Mouse (Mus musculus) embryonic stem cell, embryonic (primary cell): Measurements from ENCODE around the gene Tmem170.

ENCODE experiments used
- CTCF ChIA-PET, 4 experiments: fragments of 300-600 bp in 2 of 4; fragments of 350-600 bp in 2 of 4; sonication (Branson Sonifier 250); formaldehyde crosslinking; loops; one replicate each; lab custom pipeline; 2022; ENCODE audit warnings: inconsistent platforms in 2 of 4; lab: Charles Lee
- POLR2A ChIA-PET, 4 experiments: fragments of 300-600 bp in 2 of 4; fragments of 350-600 bp in 2 of 4; sonication (Branson Sonifier 250); formaldehyde crosslinking; loops; one replicate each; lab custom pipeline; 2022; ENCODE audit warnings: antibody characterized with exemption in 4 of 4, inconsistent platforms in 1 of 4; lab: Charles Lee

Gene Tmem170

GRCm38 (mm10) chr8:111889931-111890910, 13.7 kb upstream of the Tmem170 start:
- POLR2A ChIA-PET, result interaction anchor here in 2 of 4 experiments (0.6 to 1.7 kb wide), 8 partner anchors 8 to 247 kb away, joined by 3 to 5 read pairs (median 3); partner anchors contain the start of gene Zfp1 (in 1 of the 2)
- CTCF ChIA-PET, result interaction anchor here in 3 of 4 experiments (0.6 to 3.7 kb wide), 5 partner anchors 8 to 210 kb away, joined by 3 to 19 read pairs (median 4); no protein-coding TSS in a partner anchor

GRCm38 (mm10) chr8:111888091-111888650, 11.6 kb upstream of the Tmem170 start:
- POLR2A ChIA-PET, result interaction anchor here (0.5 to 1.5 kb wide), 12 partner anchors 10 to 158 kb away, joined by 3 to 5 read pairs (median 3); partner anchors contain the start of genes Tmem231 (in 2 of the 4), Chst5 (in 1 of the 4) and Gabarapl2 (in 1 of the 4)

GRCm38 (mm10) chr8:111887479-111887878, 10.9 kb upstream of the Tmem170 start:
- POLR2A ChIA-PET, result interaction anchor here in 3 of 4 experiments (0.6 to 1.5 kb wide), 9 partner anchors 11 to 383 kb away, joined by 3 to 5 read pairs (median 4); partner anchors contain the start of genes Chst5 (in 1 of the 3) and Gabarapl2 (in 1 of the 3)

More at GRCm38 (mm10) chr8:111888091-111888650, 11.6 kb upstream of the Tmem170 start:
- CTCF ChIA-PET, result interaction anchor here in 1 of 4 experiments (0.7 to 2.2 kb wide), 4 partner anchors 10 to 207 kb away, joined by 3 to 8 read pairs (median 4); no protein-coding TSS in a partner anchor

GRCm38 (mm10) chr8:111883615-111884014, 7.1 kb upstream of the Tmem170 start:
- CTCF ChIA-PET, result interaction anchor here in 2 of 4 experiments (0.9 to 2.5 kb wide), 2 partner anchors 7 to 151 kb away, joined by 4 to 19 read pairs; no protein-coding TSS in a partner anchor
- POLR2A ChIA-PET, result interaction anchor here in 1 of 4 experiments (1.1 kb wide), 1 partner anchor 9 kb away, joined by 3 read pairs; no protein-coding TSS in a partner anchor

More at GRCm38 (mm10) chr8:111887479-111887878, 10.9 kb upstream of the Tmem170 start:
- CTCF ChIA-PET, result interaction anchor here in 1 of 4 experiments (1.9 to 2.2 kb wide), 2 partner anchors 10 to 37 kb away, joined by 4 to 8 read pairs; no protein-coding TSS in a partner anchor

GRCm38 (mm10) chr8:111881591-111881990, 5.0 kb upstream of the Tmem170 start:
- CTCF ChIA-PET, result interaction anchor here (0.5 to 2.5 kb wide), 47 partner anchors 8 to 1331 kb away, joined by 3 to 20 read pairs (median 4); partner anchors contain the start of genes Adat1 (in 1 of the 4) and Cfdp1 (in 1 of the 4)
- POLR2A ChIA-PET, result interaction anchor here in 3 of 4 experiments (0.5 to 1.6 kb wide), 12 partner anchors 8 to 1378 kb away, joined by 3 to 5 read pairs (median 3); partner anchors contain the start of gene Rfwd3 (in 1 of the 3)

- ChIA-PET POLR2A (interaction anchor here in 3 of 4 experiments (0.9 to 1.4 kb wide), 5 partner anchors 9 to 24 kb away, joined by 3 to 10 read pairs (median 3); partner anchors contain the start of gene Cfdp1 (in 1 of the 3)), CTCF (interaction anchor here in 3 of 4 experiments (0.5 to 1.4 kb wide), 6 partner anchors 9 to 229 kb away, joined by 3 to 5 read pairs (median 4); no protein-coding TSS in a partner anchor)
Observed at GRCm38 (mm10) chr8:111877711-111878110, 1.2 kb upstream of the Tmem170 start.

GRCm38 (mm10) chr8:111875758-111876157, 792 bp downstream of the Tmem170 start:
- CTCF ChIA-PET, result interaction anchor here in 1 of 4 experiments (0.6 kb wide), 1 partner anchor 121 kb away, joined by 4 read pairs; no protein-coding TSS in a partner anchor
- POLR2A ChIA-PET, result interaction anchor here in 2 of 4 experiments (0.6 to 1.3 kb wide), 3 partner anchors 23 to 163 kb away, joined by 3 to 4 read pairs (median 3); no protein-coding TSS in a partner anchor

GRCm38 (mm10) chr8:111871278-111871677, 5.3 kb downstream of the Tmem170 start:
- ChIA-PET CTCF (interaction anchor here in 3 of 4 experiments (0.7 to 3.4 kb wide), 6 partner anchors 9 to 207 kb away, joined by 3 to 20 read pairs (median 5); no protein-coding TSS in a partner anchor), POLR2A (interaction anchor here (0.6 to 1.7 kb wide), 12 partner anchors 10 to 83 kb away, joined by 3 to 12 read pairs (median 4); partner anchors contain the start of genes Cfdp1 (in 1 of the 4) and Tmem231 (in 1 of the 4))

GRCm38 (mm10) chr8:111870379-111870778, 6.2 kb downstream of the Tmem170 start:
- CTCF ChIA-PET, result interaction anchor here (0.6 to 3.4 kb wide), 9 partner anchors 11 to 206 kb away, joined by 3 to 20 read pairs (median 6); partner anchors contain the start of gene Adat1 (in 1 of the 4)
- POLR2A ChIA-PET, result interaction anchor here in 3 of 4 experiments (0.5 to 1.7 kb wide), 11 partner anchors 9 to 189 kb away, joined by 3 to 9 read pairs (median 3); partner anchors contain the start of genes Adat1 (in 1 of the 3) and Cfdp1 (in 1 of the 3)

GRCm38 (mm10) chr8:111868664-111869063, 7.9 kb downstream of the Tmem170 start:
- CTCF ChIA-PET, result no interaction called here
- POLR2A ChIA-PET, result interaction anchor here in 3 of 4 experiments (0.6 to 0.9 kb wide), 3 partner anchors 8 to 17 kb away, joined by 3 read pairs; no protein-coding TSS in a partner anchor

- CTCF ChIA-PET, result no interaction called here
- POLR2A ChIA-PET, result interaction anchor here in 2 of 4 experiments (1.2 to 1.5 kb wide), 3 partner anchors 20 to 185 kb away, joined by 3 to 5 read pairs (median 4); no protein-coding TSS in a partner anchor
Observed at GRCm38 (mm10) chr8:111865857-111866256, 10.7 kb downstream of the Tmem170 start.

GRCm38 (mm10) chr8:111865130-111865852, 11.3 kb downstream of the Tmem170 start:
- POLR2A ChIA-PET, result interaction anchor here in 3 of 4 experiments (0.6 to 1.5 kb wide), 6 partner anchors 11 to 185 kb away, joined by 3 to 8 read pairs (median 4); partner anchors contain the start of gene Cfdp1 (in 1 of the 3)
- CTCF ChIA-PET, result no interaction called here

- ChIA-PET POLR2A (interaction anchor here in 2 of 4 experiments (0.7 to 1.5 kb wide), 3 partner anchors 11 to 35 kb away, joined by 3 to 4 read pairs (median 3); partner anchors contain the start of gene Cfdp1 (in 1 of the 2)), CTCF (no interaction called here)
Observed at GRCm38 (mm10) chr8:111864648-111865047, 11.9 kb downstream of the Tmem170 start.

- ChIA-PET CTCF (interaction anchor here in 2 of 4 experiments (0.5 to 0.9 kb wide), 3 partner anchors 18 to 705 kb away, joined by 5 to 18 read pairs (median 8); no protein-coding TSS in a partner anchor), POLR2A (interaction anchor here in 3 of 4 experiments (0.6 to 0.9 kb wide), 4 partner anchors 9 to 345 kb away, joined by 3 to 4 read pairs (median 4); partner anchors contain the start of gene Cfdp1 (in 1 of the 3))
Observed at GRCm38 (mm10) chr8:111863280-111863679, 13.3 kb downstream of the Tmem170 start.

GRCm38 (mm10) chr8:111855977-111856376, 20.6 kb downstream of the Tmem170 start:
- CTCF ChIA-PET, result interaction anchor here in 1 of 4 experiments (0.6 to 0.7 kb wide), 2 partner anchors 16 to 177 kb away, joined by 3 to 4 read pairs; no protein-coding TSS in a partner anchor
- POLR2A ChIA-PET, result interaction anchor here in 2 of 4 experiments (1.1 to 1.9 kb wide), 2 partner anchors 30 to 84 kb away, joined by 4 read pairs; partner anchors contain the start of gene Gabarapl2 (in 1 of the 2)
